Mouse (Mus musculus): ENCODE measurements at regions not wholly inside any gene's neighbourhood (a gene's known extent, or its start where the extent isn't known, plus 50 kb on each side); places are given as distances from the start of the nearest gene placed in this dataset.
A peak's percentile ranks its signal among the peaks of the same experiment; 100 is the strongest.

DNA sequence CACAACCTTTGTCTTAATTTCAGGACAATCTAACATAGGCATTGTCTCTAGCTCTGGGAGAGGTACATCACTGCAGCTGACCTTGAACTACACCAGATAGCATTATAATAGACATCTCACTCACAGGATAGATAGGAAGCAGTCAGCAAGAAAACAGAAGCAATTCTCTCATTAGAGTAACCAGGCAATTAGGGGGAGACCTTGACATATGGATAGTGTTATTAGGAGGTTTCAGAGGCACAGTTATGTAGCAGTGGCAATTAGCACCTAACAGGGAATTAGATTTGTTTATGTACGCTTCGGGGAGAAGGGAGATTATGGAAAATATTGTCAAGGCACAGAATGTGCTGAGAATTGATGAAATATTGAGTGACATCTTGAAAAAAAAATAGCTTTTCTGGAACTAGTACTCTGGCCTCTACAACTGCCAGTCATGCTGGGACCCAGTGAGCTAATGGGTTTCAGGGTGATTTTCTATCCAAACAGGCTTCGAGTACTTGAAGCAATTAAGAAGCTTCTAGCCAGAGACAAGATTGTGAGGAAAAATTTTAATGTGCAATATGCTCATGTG lies 216.8 kb upstream of the Aco1 start:
- DNase-seq (ENCODE audit: low read depth, low spot score): no peak

DNA sequence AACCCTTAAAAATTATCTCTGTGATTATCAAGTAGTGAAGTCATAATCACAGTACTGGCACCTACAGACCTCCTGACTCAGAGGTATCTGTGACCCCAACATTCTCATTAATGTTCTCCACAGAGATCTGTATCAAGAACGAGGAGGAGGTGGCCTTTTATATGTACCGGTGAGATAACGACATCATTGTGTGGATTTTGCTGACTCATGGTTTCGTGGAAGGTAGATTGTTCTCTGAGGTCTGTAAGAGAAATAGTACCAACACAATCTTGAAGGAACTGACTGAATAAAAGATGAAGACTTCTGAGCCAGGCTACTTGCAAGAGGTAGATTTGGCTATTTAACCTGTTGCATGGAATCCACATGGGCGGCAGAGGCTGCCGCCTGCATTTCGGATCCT lies 216.3 kb upstream of the Aco1 start:
- no peak for DNase-seq (ENCODE audit: low read depth, low spot score)

DNA sequence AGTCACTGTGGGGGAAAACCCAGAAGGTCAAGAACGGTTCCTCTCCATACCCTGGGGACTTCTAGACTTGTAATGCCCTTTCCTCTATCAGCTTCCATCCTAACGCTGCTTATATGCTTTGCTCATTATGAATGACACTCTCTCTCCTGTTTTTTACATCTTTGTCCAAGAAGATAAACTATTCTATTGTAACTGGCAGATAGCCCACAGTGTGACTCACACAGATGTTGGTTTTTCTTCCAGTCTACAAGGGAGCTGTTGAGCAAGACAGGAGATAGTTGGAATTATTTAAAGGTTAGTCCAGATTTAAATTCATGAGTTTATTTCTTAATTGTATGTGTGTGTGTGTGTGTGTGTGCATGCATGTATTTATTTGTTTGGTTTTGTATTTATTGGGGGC lies 214.4 kb upstream of the Aco1 start:
- DNase-seq (ENCODE audit: low read depth, low spot score): no peak

DNA sequence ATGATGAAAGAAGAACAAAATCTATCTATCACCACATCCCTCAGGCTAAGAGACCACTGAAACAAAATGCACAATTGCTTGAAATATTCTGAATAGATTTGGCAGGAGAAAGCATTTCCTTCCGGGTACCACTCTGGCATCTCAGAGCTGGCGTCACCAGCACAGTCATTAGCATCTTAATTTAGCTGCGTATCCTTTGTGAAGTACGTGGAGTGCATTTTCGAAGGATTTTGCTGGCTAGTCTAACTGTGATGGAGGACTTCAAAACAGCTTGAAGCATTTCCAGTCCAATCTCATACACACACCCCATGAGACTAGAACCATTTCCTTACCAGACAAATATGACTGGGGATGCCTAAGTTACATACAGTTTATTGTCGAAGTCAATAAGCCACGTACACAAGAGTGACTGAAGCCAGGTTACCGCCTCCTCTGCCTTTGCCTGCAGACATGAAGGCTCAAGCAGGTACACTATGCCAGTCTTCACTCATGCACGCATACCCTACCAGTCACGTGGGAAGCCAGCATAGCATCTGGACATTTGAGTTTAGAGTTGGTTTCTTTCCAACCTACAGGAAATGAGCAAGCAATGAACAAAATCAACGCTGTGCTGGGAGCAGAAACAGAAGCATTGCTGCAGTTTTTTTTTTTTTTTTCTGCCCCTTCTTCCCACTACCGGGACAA lies 208.7 kb upstream of the Aco1 start:
- DNase-seq (ENCODE audit: low read depth, low spot score): no peak

DNA sequence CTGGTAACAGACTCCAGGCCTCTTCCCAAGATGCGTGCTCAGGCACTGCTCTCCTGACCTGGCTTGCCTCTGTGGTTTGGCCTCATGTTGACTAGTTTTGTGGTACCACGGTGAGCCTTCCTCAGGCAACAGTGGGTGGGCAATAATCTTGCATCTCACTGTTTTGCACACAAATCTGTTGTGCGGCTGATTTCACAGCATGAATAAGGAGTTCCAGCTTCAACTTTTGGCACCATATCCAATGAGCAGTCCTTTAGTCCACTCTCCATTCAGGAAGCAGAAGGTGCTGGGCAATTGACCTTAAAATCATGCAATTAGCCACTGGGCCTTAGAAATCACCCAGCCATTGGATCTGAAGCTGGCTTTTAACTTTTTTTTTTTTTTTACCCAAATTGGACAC lies 184.2 kb upstream of the Aco1 start:
- no peak for DNase-seq (ENCODE audit: low read depth, low spot score)

DNA sequence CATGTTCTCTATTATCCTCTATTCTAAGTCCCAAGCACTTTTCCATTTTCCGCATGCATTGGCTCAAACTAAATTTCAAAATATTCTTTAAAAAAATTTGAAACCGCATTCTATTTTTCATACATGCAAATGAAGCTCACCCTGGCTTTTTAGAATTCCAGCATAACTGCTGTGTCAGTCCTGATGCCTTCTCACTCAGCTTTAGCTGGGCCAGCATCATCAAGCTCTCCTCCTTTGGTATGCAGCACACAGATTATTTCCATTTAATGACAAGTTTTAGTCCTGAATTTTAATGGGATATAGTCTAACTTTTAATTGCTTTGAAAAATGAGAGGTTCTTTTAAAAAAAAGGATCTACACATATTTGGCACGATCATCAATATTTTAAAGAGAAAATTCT lies 174.9 kb upstream of the Aco1 start:
- no peak for DNase-seq (ENCODE audit: low read depth, low spot score)

DNA sequence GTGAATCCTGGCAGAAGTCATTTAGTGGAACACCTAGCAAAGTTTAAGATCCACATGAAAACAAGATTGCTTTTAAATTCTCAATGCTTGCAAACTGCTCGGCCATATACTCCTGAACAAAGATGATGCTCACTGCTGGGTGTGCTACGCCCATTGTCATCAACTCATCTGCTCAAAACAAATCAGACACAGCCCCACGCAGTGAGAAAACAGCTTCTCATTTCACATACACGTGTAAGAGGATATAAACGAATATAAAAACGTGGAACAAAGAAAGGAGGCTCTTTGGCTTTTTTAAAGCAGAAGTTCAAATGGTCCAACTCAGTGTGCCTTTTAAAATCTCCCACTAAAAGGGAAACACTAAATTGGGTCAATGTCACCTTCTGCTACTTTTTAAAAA lies 151.5 kb upstream of the Aco1 start:
- DNase-seq (ENCODE audit: low read depth, low spot score): no peak

DNA sequence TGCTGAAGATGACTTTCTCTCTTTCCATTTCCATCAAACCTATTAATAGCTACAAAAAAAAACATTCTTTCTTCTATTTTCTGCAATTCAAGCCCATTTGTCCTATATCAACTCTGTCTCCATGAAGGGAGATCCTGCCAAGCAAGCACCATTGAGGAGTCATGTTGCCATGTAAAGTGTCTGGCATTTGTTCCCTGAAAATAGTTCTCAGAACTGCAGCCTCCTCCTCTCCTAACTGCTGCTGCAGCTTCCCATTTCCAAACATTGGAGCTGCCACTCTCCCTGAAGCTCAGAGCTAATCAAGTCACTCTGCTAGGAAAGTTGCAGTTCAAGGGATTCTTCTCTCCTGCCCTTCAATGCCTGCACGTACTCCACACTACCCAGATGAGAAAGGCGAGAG lies 151.0 kb upstream of the Aco1 start:
- no peak for DNase-seq (ENCODE audit: low read depth, low spot score)

DNA sequence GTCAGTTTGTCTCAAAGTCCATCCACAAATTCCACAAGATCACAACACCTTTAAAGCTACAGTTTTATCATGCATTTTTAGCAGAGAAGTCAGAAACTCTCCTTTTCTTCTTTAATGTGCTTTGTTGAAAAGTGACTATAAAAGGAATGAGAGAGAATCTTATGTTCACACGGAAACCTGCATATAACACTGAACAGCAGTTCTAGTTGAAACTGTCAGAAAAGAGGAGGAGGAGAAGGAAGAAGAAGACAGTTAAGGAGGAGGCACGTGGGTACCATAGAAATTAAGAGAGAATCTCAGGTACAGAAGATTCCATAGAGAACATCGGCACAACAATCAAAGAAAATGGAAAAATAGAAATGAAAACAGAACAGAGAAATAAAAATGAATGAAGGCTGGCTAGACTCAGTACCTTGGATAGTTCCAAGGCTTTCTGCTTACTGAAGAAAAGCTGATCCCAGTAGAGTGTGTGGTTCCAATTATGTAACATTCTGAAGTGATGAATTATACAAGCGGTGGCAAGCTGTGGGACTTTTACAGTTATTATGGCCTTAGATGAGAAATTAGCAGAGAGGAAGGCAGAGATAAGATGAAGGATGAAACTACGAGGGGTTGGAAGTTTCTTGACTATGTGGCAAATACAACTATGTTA lies 144.0 kb upstream of the Aco1 start:
- no peak for DNase-seq (ENCODE audit: low read depth, low spot score)

DNA sequence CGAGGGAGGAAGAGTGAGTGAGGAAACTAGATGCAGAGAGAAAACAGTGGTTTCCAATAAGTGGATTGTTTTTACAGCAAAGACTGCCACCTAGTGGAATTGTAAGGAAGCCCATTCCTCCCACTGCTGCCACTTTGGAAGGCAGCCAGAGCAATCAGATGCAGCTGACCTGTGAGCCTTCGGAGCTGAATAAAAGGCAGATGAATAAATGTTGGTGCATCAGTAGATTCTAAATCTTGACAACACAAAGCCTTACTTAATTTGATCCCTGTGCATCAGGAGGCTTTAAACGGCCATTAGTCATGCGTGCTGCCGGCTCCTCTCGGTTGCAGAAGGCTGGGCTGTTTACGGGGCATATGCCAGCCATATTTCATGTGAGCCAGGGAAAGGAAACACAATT lies 128.2 kb upstream of the Aco1 start:
- peak; percentile 54 for DNase-seq (ENCODE audit: low read depth, low spot score)

DNA sequence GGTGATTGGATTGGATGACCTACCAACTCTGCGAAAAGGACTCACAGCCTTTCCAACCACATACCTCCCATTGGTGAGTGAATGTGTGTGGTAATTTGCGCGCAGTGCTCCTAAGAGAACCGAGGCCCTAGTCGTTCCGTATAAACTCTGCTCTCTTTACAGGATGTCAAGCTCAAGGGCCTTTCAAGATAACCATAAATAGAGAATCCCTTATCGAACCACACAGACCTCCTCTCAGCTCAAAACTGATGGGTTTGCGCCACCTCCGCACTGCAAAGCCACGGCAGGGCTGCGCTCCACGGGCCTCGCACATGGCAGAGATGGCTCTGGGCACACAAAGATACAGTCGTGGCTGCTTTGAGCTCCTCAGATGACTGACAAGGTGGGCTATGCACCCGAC lies 126.0 kb upstream of the Aco1 start:
- DNase-seq (ENCODE audit: low read depth, low spot score): peak; percentile 3

DNA sequence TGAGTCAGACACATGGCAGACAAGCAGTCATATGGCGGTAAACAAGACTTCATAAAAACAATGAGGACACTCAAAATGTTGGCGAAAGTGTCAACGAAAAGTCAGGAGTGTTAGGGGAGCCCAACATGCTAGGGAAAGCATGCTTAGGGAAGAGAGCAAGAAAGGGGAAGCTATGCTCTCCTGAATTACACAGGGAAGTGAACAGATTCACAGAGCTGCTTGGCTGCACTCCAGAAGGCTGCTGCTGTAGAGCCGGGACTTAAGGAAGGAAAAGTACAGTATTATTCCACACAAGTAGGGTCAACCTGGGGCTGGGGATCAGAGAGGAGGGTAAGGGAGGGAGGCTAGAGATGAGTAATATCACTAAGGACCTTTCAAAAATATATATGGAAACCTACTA lies 124.7 kb upstream of the Aco1 start:
- no peak for DNase-seq (ENCODE audit: low read depth, low spot score)

DNA sequence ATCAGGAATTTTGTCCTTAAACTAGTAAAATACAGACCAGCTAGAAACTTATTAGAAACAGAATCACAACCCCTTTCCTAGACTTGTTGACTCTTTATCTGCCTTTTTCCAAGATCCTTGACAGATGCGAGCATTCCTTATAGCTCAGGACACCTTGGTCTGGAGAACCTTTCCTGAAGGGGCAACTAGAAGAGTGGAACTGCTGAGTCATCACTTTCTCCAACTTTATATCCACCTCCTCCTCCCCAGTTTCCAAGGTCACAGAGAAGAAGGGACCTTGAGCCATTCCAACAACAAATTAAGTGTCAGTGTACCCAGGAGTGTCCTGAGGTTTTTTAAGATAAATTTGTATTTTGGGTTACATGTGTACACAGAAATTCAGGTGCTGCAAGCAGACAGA lies 111.5 kb upstream of the Aco1 start:
- no peak for DNase-seq (ENCODE audit: low read depth, low spot score)

DNA sequence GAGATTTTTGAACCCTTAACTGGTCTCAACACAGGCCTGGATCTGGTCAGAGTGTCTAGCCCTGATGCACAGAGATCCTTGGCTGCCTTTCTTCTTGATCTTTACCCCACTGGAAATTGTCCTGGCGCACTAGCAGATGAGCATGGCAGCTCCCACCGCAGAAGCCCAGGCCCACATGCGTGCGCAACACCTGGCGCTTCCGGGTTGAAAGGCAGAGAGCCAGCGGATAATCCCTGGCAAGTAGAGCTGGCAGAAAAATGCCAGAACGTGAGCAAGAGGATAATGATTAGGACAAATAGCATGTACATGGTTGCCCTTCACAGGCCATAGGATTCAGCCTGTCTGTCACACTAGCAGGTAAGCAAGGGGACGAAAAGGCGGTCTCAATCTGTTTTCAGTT lies 95.0 kb upstream of the Aco1 start:
- DNase-seq (ENCODE audit: low read depth, low spot score): no peak

DNA sequence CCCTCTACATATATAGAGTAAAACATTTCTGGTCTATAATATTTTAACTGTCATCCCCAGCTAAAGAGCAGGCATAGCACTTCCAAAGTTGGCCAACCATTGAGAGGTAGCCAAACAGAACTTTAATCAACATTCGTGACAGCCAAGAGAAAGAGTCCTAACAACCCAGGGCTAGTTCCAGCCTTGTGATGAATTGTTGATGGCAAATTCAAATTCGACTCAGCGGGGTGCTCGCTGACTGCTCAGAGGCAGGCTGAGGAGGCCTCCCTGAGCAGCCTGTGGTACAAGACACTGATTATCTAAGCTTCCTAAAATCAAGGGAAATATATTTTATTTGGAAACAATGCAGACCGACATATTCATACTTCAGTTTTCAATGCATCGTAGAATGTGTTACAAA lies 93.8 kb upstream of the Aco1 start:
- no peak for DNase-seq (ENCODE audit: low read depth, low spot score)

DNA sequence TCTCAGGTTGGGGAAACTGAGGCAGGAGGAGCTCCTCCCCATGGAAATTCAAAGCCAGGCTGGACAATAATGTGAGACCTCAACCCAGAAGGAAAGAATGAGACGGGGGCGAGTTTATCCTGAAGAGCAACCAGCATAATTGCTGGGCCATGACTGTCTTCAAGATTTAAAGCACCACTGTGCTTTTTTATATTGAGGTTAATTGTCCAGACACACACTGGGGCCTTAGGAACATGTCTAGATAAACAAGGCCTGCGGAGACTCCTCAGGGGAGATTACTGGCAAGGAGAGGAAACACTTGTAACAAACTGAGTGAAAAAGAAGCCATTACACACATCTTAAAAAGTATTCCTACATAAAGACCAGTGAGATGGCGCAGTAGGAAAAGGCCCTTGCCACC lies 91.0 kb upstream of the Aco1 start:
- DNase-seq (ENCODE audit: low read depth, low spot score): no peak

DNA sequence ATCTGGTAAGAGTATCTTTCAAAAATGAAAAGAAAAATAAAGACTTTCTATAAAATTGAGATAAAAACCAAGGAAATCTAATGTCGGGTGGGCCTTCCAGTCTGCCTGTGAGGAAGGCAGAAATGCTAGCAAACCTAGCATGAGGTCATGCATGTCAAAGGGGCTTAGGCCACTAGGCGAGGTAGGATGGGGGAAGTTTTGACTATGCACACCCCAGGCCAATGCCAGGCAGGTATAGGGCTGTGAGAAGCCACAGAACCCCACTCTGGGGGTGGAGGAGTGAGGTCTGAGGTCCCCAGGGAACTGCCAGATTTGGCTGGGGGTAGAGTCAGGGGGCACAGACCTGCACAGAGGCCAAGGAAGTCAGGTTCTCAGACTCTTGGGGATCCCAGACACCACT lies 89.5 kb upstream of the Aco1 start:
- DNase-seq (ENCODE audit: low read depth, low spot score): no peak

DNA sequence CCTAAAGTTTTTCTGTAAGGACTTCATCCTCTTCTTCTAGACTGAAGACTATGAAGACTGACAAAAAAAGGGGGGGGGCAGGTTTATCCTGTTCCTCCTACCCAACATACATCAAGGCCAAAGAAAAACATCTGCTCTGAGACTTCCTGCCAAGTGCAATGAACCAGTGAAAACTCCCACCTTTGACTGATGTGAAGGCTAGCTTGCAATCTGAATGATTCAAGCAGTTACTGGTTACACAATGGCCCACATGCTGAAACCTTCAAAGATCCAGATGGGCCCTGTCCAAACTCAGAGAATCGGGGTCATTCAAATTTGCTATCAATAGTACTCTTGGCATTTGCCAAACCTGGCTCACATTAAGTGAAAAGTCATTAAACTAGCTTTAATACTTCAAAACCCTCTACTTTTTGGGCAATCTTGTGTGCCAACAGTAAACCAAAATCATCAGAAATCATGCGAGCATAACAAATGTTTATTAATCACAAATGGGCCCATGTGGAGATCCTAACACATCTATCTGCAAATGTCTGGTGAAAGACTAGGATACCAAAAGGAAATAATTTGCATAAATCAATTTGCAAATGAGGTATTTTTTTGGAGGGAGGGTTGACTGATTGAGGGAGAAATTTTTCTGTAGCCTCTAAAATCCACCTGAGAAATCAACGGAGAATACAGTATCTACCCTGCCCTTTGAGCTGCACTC lies 79.0 kb upstream of the Aco1 start:
- DNase-seq (ENCODE audit: low read depth, low spot score): no peak

DNA sequence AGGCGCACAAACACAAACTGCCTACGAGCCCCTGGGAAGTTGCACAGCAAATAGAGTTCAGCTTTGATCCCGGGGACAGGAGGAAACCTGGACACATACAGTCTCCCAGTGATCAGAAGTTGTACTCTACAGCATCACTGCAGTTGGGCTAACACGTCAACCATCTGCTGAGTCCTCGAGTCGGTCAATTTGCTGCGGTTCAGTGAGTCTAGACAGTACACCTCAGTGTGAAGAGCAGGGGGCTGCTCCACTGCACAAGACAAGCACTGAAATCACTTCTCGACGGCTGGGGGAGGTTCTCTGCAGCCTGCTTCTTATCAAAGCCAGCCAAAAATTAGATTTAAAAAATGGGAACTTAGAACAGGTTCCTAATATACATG lies 78.4 kb upstream of the Aco1 start:
- no peak for DNase-seq (ENCODE audit: low read depth, low spot score)

DNA sequence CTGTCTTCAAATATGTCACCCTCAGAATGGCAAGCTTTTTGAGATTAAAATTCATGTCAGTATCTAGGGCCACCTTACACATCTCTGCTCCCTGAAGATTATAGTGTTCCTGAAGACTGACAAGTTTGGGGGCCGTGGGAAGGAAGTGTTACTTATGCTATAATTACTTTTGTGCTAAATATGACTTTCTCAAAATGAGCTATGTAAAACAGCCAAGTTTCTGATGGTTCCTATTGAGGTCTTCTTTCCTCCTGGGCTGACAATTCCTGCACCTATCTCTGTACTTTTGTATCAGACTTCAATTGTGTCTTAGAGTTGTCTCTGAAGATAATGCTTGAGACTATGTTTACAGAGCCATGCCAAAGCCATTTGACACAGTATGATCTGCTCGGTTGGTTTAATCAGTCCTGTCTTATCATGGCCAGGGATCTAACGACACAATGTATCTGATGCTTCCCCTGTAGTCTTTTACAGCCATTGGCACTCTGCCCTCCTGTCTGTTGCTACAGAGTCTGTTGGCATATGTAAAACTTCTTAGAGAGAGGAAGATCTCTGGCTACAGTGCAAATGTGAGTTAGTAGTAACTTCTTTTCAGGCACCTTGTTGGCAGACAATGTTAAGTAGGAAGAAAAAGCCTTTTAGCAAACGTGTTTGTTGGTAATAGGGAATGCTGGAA lies 71.8 kb upstream of the Aco1 start:
- DNase-seq (ENCODE audit: low read depth, low spot score): no peak

DNA sequence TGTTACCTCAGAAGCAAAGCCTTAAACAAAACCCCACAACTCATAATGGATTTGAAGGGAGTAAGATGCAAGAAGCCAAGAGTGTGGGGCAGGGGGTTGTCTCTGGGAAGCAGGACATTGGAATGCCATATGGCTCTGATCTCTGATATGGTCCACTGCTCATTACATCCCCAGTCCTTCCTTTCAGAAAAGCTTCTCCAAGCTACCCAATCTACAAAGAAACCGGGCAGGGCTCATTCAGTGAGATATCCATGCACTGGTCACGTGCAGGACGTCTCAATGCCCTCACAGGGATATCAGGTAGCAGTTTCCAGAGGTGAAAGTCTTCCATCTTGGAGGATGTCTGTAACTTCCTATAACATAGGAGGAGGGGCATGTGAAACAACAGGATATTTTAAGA lies 61.8 kb upstream of the Aco1 start:
- DNase-seq (ENCODE audit: low read depth, low spot score): no peak

DNA sequence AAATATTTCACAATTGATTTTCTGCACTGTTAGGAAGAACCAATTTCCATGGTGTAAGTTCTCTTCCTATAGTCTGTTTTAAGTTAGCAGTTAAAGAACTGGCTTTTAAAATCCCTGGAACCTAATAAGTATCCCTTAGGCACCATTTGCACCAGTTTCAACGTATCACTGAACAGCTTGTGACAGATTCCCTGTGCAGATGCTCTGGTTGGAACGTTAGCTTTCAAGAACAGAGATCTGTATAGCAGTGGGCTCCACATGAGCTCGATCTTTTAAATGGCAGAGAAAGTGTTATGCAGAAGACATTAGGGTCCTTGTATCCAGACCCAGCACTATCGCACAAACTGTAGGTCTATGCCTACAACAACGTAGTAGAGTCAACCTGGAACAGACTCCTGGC lies 52.6 kb upstream of the Aco1 start:
- no peak for DNase-seq (ENCODE audit: low read depth, low spot score)

All from ES-CJ7 (cell line).